Mouse (Mus musculus) heart, postnatal 0 days (tissue): ENCODE measurements at regions not wholly inside any gene's neighbourhood (a gene's known extent, or its start where the extent isn't known, plus 50 kb on each side); places are given as distances from the start of the nearest gene placed in this dataset.

Source experiments
- CTCF ChIP-seq: IDR thresholded peaks from 2 replicates; pipeline ENCODE4 v1.5.1; 2016; ENCODE audit warnings: antibody characterized with exemption, control low read depth, low read depth
- EP300 ChIP-seq: IDR thresholded peaks from 2 replicates; pipeline ENCODE4 v1.6.1; 2016; ENCODE audit warnings: antibody characterized with exemption, low read depth

DNA sequence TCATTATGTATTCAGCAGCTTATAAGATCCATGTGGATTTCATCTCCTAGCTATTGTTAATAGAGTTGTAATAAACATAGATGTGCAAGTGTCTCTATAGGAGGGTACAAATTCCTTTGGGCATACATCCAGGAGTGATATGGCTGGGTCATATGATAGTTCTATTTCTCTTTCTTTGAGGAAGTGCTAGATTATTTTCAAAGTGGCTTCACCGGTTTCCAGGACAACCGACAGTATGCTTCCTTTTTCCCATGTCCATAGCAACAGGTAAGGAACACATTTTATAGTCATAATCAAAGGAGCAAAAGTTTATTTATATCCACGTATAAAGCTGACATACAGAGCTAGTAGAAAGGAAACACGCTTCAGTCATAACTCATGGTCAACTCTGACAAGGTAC lies 710.2 kb upstream of the Tenm4 start:
- TF ChIP-seq CTCF: no peak
- no peak for TF ChIP-seq EP300
